ENCODE assay signal across 8 mouse cellular contexts in the genomic region with DNA sequence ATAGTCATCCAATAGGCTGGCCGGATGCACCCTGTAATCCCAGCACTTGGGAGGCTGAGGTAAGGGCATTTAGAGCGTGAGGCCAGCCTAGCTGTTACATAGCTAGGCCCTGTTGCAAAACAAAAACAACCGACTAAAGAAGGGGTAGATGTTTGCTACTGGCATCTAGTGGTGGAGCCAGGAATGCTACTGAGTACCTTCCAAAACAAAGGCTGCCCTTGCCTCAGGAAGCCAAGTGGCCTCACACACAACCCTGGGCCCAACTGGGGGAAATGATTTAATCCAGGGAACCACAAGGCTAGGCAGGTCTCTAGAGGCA. TPM values are rescaled to one million over a fixed set of nuclear protein-coding genes. Genes with fewer than 3 reads are reported as not detected.
DNase-seq lines count a peak whose midpoint lies in the region; ATAC-seq and TF ChIP-seq lines count a peak whose summit lies in the region.

No protein-coding gene starts in this region.

- no peak for ATAC-seq in embryonic facial prominence, embryonic 11.5 days (replicated peaks; ENCODE audit: insufficient number of reproducible peaks, low FRiP score, low TSS enrichment, low read depth)
- no peak for ATAC-seq in limb, embryonic 14.5 days (ENCODE audit: low FRiP score, low read depth)

- no peaks in the 10 kb centered on the region for H3K36me3 ChIP-seq in embryonic facial prominence, embryonic 11.5 days (replicated peaks; ENCODE audit: control insufficient read depth, insufficient read depth, low read depth, low read length)
- H3K36me3 ChIP-seq in limb, embryonic 14.5 days (ENCODE audit: control insufficient read depth, insufficient read depth, low read length), result peaks cover 68% of the 10 kb centered on the region
- H3K36me3 ChIP-seq in myocyte (ENCODE audit: control insufficient read depth, insufficient read depth), result peaks cover 24% of the 10 kb centered on the region

- no peak overlapping the region for H3K4me3 ChIP-seq in embryonic facial prominence, embryonic 11.5 days (ENCODE audit: low read depth, low read length)
- no peak overlapping the region for H3K4me3 ChIP-seq in limb, embryonic 14.5 days (replicated peaks; ENCODE audit: low read length)
- H3K4me3 ChIP-seq in myocyte, result no peak overlapping the region

- H3K27me3 ChIP-seq in embryonic facial prominence, embryonic 11.5 days (ENCODE audit: control insufficient read depth, insufficient read depth, low read length), result peaks cover 9% of the 10 kb centered on the region
- no peaks in the 10 kb centered on the region for H3K27me3 ChIP-seq in limb, embryonic 14.5 days (ENCODE audit: control insufficient read depth, insufficient read depth, low read length)
- H3K27me3 ChIP-seq in myocyte (ENCODE audit: control insufficient read depth, insufficient read depth, insufficient read length), result no peaks in the 10 kb centered on the region

- no peak for TF ChIP-seq POLR2A in limb, embryonic 14.5 days (IDR thresholded peaks at IDR 0.05; ENCODE audit: borderline replicate concordance, extremely low read depth, insufficient read depth, insufficient read length)
- TF ChIP-seq POLR2A in myocyte (IDR thresholded peaks at IDR 0.05; ENCODE audit: insufficient read length, low read depth), result no peak

- 25% methylated on average over 3 of the region's 3 CpGs for WGBS in embryonic facial prominence, embryonic 11.5 days
- 9% methylated on average over 3 of the region's 3 CpGs for WGBS in limb, embryonic 14.5 days

- H3K4me1 ChIP-seq in embryonic facial prominence, embryonic 11.5 days (ENCODE audit: control insufficient read depth, insufficient read depth, low read length), result peaks cover 33% of the 10 kb centered on the region
- H3K4me1 ChIP-seq in limb, embryonic 14.5 days (ENCODE audit: control insufficient read depth, insufficient read depth, low read length), result peaks cover 76% of the 10 kb centered on the region

- H3ac ChIP-seq in myocyte (ENCODE audit: control insufficient read depth, insufficient read length), result no peak overlapping the region

- no peak overlapping the region for H3K27ac ChIP-seq in embryonic facial prominence, embryonic 11.5 days (replicated peaks; ENCODE audit: low read depth, low read length)
- H3K27ac ChIP-seq in limb, embryonic 14.5 days (replicated peaks; ENCODE audit: low read depth, low read length), result peak overlapping the region; percentile 97

- peak; percentile 69 for DNase-seq in layer of hippocampus, adult 9-11 months
- no peak for DNase-seq in layer of hippocampus, adult 8-10 months (ENCODE audit: low spot score in 2 of 2)
- DNase-seq in embryonic facial prominence, embryonic 11.5 days (ENCODE audit: low spot score), result peak; percentile 47
- DNase-seq in heart, postnatal 4 days, result peak; percentile 54
- no peak for DNase-seq in limb, embryonic 14.5 days (ENCODE audit: low spot score)
- no peak for DNase-seq in yolk sac, embryonic 10.5 days (ENCODE audit: low spot score)
- DNase-seq in embryo, embryonic 10 days (ENCODE audit: low spot score), result no peak

- no peak overlapping the region for H3K4me2 ChIP-seq in embryonic facial prominence, embryonic 11.5 days (ENCODE audit: low read depth, low read length)
- H3K4me2 ChIP-seq in limb, embryonic 14.5 days (replicated peaks; ENCODE audit: low read depth, low read length, severe bottlenecking), result no peak overlapping the region
- no peak overlapping the region for H3K4me2 ChIP-seq in myocyte (ENCODE audit: low read depth)

- H3K79me2 ChIP-seq in myocyte (ENCODE audit: control insufficient read depth, insufficient read depth), result peaks cover 12% of the 10 kb centered on the region

- no peaks in the 10 kb centered on the region for H3K9me3 ChIP-seq in embryonic facial prominence, embryonic 11.5 days (replicated peaks; ENCODE audit: control insufficient read depth, low read length)
- no peaks in the 10 kb centered on the region for H3K9me3 ChIP-seq in limb, embryonic 14.5 days (ENCODE audit: control insufficient read depth, low read length)

- H3K9ac ChIP-seq in embryonic facial prominence, embryonic 11.5 days (replicated peaks; ENCODE audit: low read length), result no peak overlapping the region
- H3K9ac ChIP-seq in limb, embryonic 14.5 days (ENCODE audit: low read depth, low read length, severe bottlenecking), result no peak overlapping the region

TF ChIP-seq in myocyte, 11 proteins besides CTCF, POLR2A, EP300 and RAD21:
- TF ChIP-seq E2F4 (IDR thresholded peaks at IDR 0.05; ENCODE audit: insufficient read depth) (no peak), POLR2AphosphoS2 (IDR thresholded peaks at IDR 0.05; ENCODE audit: insufficient read length, low read depth) (no peak), TCF3 (IDR thresholded peaks at IDR 0.05; ENCODE audit: insufficient read length, low read depth) (no peak), TCF12 (IDR thresholded peaks at IDR 0.05; ENCODE audit: insufficient read depth, poor library complexity, severe bottlenecking) (no peak), MYOD1 (IDR thresholded peaks at IDR 0.05; ENCODE audit: control insufficient read depth in 1 of 3, insufficient read length in 2 of 3, low read depth in 2 of 3) (no peak), CEBPB (IDR thresholded peaks at IDR 0.05; ENCODE audit: insufficient read depth, poor library complexity, severe bottlenecking) (0 out of 2 replicates have a peak, but pooled peaks have one; percentile 16)

RNA-seq across cellular contexts. Expression of gene G430095P16Rik, which starts 3.1 kb away (rescaled TPM):
- not detected for total RNA-seq in layer of hippocampus, adult 8-10 months (2022)
- polyA plus RNA-seq in embryonic facial prominence, embryonic 11.5 days (2014; fragmentation: Nextera tagmentation; extraction: Ambion mirVana), result 3.6 and 5.7 TPM in 2 replicates
- total RNA-seq in heart, postnatal 4 days (2021), result 1 to 10 TPM; 1.1 to 1.3 TPM
- polyA plus RNA-seq in limb, embryonic 14.5 days (2012; rRNA removed), result 4.3 and 4.8 TPM in 2 replicates
- 5.7 and 6.0 TPM in 2 replicates for polyA plus RNA-seq in limb, embryonic 14.5 days (2014; fragmentation: Nextera tagmentation; extraction: Ambion mirVana)
- polyA plus RNA-seq in myocyte (2012; fragmentation: generic; extraction: Trizol), result 9.4 TPM

RNA-seq across cellular contexts. Expression of gene Lyl1, which starts 24.6 kb away (rescaled TPM):
- total RNA-seq in layer of hippocampus, adult 8-10 months (2022), result 1 to 10 TPM; 2.6 to 7.2 (median 4.8) TPM
- 4.6 and 5.3 TPM in 2 replicates for polyA plus RNA-seq in embryonic facial prominence, embryonic 11.5 days (2014; fragmentation: Nextera tagmentation; extraction: Ambion mirVana)
- 10 to 100 TPM in 1 of 2 experiments, 1 to 10 TPM in 1; 9.6 to 10.6 TPM for total RNA-seq in heart, postnatal 4 days (2021)
- 7.1 and 7.6 TPM in 2 replicates for polyA plus RNA-seq in limb, embryonic 14.5 days (2012; rRNA removed)
- 5.6 and 6.2 TPM in 2 replicates for polyA plus RNA-seq in limb, embryonic 14.5 days (2014; fragmentation: Nextera tagmentation; extraction: Ambion mirVana)
- polyA plus RNA-seq in myocyte (2012; fragmentation: generic; extraction: Trizol), result not detected

RNA-seq across cellular contexts. Expression of gene Nacc1, which starts 38.2 kb away (rescaled TPM):
- 10 to 100 TPM; 86.2 to 91.2 (median 87.6) TPM for total RNA-seq in layer of hippocampus, adult 8-10 months (2022)
- polyA plus RNA-seq in embryonic facial prominence, embryonic 11.5 days (2014; fragmentation: Nextera tagmentation; extraction: Ambion mirVana), result 21.0 and 21.1 TPM in 2 replicates
- 10 to 100 TPM; 65.0 to 68.7 TPM for total RNA-seq in heart, postnatal 4 days (2021)
- polyA plus RNA-seq in limb, embryonic 14.5 days (2012; rRNA removed), result 68.8 and 86.2 TPM in 2 replicates
- polyA plus RNA-seq in limb, embryonic 14.5 days (2014; fragmentation: Nextera tagmentation; extraction: Ambion mirVana), result 18.5 and 19.8 TPM in 2 replicates
- polyA plus RNA-seq in myocyte (2012; fragmentation: generic; extraction: Trizol), result 56.1 TPM

RNA-seq across cellular contexts. Expression of gene Trmt1, which starts 39.8 kb away (rescaled TPM):
- total RNA-seq in layer of hippocampus, adult 8-10 months (2022), result 100 to 1,000 TPM in 2 of 4 experiments, 10 to 100 TPM in 2; 91.6 to 133 (median 103) TPM
- 61.5 and 64.7 TPM in 2 replicates for polyA plus RNA-seq in embryonic facial prominence, embryonic 11.5 days (2014; fragmentation: Nextera tagmentation; extraction: Ambion mirVana)
- 10 to 100 TPM; 47.4 to 48.8 TPM for total RNA-seq in heart, postnatal 4 days (2021)
- polyA plus RNA-seq in limb, embryonic 14.5 days (2012; rRNA removed), result 144 and 158 TPM in 2 replicates
- 71.0 and 71.7 TPM in 2 replicates for polyA plus RNA-seq in limb, embryonic 14.5 days (2014; fragmentation: Nextera tagmentation; extraction: Ambion mirVana)
- polyA plus RNA-seq in myocyte (2012; fragmentation: generic; extraction: Trizol), result 94.4 TPM

Comparison
In these comparisons a context has a peak if more than half of its experiments do, and no peak if none do; other contexts are left out.
1. DNase-seq: peak in layer of hippocampus, adult 9-11 months (single experiment), embryonic facial prominence, embryonic 11.5 days (single experiment) and heart, postnatal 4 days (single experiment); none in layer of hippocampus, adult 8-10 months (0 of 2), limb, embryonic 14.5 days (single experiment), yolk sac, embryonic 10.5 days (single experiment) and embryo, embryonic 10 days (single experiment).